Mouse (Mus musculus) heart, adult 9 months (tissue): ENCODE results near the gene Prkag2.

Experiments
- DNase-seq, 2 experiments: peaks; one replicate each; pipeline ENCODE4 v3.0.0; 2022; ENCODE audit warnings: low spot score in 2 of 2

The Prkag2 gene

DNA sequence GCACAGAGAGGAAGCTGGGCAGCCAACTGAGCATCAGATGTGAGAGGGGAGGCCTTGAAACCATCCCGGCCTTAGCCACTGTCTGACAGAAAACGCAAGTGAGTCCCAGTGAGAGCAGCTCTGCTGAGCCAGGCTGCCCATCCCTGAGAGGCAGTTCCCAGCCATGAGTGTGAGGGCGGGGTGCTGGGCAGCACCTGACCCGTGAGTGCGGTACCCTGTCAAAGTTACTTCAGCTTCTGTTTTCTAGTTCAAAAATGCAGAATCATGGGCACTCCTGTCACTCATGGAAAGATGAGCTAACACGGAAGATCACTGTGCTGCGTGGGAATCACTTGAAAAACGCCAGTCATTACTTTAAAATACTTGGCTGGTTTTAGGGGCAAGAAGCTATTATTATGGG, 49.6 kb downstream of the Prkag2 start:
- no peak for DNase-seq

DNA sequence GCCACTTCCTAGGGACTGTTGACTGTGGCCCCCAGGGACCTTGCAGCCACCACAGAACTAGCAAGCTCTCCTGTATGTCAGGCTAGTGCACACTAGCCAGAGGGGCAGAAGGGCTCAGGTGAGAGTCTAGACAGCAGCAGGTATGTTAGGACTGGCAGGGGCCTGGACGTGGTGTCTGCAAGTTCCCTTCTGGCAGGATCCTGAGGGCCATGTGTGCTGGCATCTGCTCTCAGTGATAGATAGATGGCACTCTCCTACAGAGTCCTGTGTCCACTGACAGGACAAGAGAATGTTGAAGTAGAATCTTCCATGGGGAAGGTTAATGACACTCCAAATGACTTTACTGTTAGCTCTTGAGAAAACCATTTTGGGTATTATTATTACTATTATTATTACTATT, 52.8 kb downstream of the Prkag2 start:
- DNase-seq = no peak

DNA sequence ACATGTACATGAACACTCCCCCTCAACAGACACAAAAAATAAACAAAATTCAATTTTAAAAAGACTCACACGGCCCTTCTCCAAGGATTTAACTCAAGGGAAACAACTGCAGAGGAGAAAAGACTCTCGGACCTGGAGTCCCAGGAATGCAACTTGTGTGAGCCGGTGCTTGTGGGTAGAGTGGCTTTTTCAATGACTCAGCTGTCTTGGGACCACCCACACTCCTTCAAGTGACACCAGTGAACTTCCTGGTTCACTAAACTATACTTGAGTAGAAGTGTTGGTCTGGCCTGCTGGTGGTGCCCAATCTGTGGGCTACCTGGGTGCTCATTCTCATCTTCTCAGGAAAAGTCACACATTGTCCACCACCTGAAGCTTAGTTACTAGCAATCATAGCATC, 53.7 kb downstream of the Prkag2 start:
- DNase-seq = no peak

DNA sequence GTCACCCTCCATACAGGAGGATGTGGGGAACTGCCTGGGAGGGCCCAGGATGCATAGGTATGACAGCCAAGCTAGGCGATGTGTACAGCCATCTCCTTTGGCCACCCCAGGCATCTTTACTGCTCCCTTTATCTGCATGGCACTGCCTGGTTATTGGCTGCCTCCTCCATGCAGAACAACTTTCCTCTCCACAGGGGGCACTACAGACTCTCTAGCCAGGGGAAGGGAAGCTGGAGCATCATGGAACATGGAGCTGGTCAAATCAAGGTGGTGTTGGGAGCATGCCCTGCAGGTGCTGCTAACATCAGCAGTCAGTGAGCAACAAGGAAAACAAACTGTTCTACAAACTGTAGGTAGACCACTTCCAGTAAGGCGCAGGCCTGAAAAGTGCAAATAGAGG, 56.4 kb downstream of the Prkag2 start:
- DNase-seq = no peak

DNA sequence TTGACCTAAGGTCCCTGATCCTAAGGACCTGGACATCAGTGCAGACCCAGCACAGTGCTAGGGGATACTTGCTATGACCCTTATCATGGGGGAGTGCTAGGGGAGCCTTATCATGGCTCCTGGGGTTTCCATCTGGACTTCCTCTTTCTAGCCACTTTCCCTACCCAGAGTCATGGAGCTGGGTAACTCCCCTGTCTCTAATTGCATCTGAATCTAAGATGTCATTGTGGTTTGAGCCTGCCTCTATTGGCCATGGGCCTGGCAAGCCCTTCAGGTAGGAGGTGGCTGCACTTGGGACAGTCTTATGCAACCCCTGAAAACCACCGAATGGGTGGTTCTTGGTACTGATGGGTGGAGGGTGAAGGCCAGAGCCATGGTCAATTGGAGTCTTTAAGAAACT, 58.5 kb downstream of the Prkag2 start:
- DNase-seq = no peak

DNA sequence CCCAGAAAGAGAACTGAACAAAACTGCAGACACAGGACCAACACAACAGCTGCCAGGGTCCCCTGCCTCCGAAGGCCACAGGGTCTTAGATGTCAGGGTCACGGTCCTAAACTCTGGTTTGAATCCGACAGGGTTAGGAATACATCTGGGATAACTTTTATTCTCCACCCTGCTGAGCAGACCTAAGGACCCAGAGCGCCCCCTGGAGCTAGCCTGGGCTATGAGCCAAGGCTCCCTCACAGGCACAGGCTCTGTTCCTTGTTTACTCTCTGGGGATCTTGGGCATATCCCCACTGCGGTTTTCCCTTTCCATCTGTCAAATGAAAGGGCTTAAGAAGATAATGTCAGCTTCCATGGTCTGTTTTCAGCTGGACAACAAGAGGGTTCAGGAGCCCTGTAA, 59.1 kb downstream of the Prkag2 start:
- peak in 1 of 2 experiments; percentile 31 for DNase-seq

DNA sequence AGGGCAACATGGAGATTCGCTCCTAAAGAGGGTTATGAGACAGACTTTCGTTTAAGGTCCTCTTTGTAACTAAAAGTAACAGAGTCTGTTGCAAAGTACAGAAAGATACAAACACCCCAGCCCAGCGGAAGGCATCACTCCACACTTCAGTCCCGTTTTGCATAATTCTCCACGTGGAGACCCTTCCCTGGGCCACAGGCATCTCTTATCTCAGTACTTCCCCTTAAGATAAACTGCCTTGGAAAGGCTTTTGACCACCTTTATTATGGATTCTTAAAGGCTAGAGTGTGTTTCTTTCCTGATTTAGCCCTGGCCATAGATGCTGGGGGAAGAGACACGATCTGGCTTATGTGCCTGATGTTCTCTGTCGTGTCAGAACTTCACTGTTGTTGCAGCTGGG, 59.5 kb downstream of the Prkag2 start:
- DNase-seq = no peak

DNA sequence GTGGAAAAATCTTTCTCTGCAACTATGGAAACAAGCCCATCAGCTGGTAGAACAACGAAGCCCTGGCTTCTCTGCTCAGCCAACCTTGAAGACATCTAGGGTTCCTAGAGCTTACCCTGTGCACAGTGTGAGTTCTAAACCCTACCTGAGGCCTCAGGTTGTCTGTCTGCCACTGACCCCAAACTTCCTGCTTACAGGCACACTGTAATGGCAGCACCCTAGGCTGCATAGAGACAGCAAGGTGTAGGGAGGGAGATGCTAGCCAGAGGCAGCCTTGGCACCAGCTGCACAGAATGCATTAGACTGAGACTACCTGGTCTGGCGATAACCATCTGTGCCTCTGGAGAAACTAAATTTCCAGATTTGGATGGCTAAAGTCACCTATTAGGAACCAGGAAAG, 61.6 kb downstream of the Prkag2 start:
- DNase-seq = no peak

DNA sequence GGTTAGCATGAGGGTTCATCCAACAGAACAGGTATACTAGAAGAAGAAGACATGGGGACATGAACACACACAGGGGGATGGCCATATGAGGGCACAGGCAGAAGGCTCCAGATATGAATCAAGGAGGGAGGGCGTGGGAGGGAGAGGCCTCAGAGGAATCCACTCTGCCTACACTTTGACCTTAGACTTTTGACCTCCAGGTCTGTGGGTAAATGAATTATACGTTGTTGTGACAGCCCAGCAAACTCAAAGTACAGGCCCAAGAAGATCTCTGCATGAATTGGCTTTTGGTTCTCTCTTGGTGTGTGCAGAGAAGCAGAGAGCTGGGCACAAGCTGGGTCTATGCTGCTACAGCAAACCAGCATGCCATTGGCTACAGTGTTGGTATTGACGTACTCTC, 65.1 kb downstream of the Prkag2 start:
- no peak for DNase-seq

DNA sequence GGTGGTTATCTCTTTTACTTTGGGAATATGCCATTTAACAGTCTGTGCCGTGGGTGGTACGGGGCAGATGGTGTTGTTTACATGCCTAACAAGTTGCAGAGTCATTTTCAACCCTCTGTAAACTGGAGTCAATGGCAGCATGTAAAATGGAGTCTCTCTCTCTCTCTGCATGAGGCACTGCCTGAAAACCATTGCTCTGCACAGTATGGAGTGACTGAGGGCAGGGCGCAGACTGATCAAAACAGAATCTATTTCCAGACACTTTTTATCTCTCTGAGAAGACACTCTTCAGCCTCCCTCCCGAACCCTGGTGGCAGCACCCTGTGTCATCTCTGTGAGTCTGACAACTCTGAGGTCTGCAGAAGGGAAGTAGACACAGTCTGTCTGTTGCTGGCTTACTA, 69.0 kb downstream of the Prkag2 start:
- DNase-seq = no peak

DNA sequence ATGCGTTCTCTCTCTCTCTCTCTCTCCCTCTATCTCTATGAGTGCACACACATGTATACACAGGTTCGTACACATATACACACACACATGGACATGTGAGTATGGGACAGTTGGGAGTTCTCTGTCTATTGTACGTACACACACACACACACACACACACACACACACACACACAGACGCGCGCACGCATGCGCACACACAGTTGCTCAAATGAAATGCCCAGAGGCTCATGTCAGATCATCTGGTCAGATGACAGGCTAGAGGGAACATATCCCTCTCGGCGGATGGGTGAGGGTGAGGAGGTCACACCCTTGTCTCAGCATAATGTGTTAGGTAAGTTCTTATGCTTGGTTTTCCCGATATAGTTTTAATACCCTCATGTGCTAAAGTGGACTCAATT, 69.4 kb downstream of the Prkag2 start:
- DNase-seq = no peak

DNA sequence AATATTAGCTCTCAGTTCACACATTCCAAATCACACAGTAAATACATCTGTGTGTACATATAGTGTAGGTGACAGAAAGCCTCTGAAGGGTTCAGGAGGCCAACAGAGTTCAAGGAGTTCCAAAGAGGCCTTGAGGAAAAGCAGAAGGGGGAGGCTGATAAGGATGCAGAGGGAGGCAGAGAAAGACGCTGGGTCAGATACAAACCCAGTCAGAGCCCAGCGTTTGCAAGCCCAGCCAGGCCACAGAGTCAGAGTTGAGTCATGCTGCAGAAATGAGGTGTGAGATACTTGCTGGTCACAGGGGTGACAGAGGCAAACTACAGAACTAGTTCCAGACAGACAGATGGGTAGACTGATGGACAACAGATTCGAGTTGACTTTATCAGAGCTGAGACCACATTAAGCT, 70.2 kb downstream of the Prkag2 start:
- peak; percentile 40 to 56 for DNase-seq

DNA sequence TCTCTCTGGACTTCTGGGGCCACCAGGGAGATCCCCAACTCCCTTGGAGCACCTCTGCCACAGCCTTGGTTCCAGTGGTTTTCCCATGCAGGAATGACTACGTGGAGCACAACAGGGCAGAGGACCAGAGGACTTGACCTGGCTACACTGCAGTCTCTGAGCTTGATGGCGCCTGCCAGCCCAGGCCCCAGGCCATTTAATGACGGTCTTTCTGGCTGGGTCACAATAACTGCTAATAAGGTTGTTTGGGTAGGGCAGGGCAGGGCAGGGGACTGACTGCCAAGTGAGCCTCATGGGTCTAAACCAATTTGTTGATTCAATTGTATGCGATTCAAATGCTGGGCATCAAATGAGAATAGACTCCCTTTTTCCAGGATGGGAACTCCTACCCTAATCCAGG, 72.8 kb downstream of the Prkag2 start:
- no peak for DNase-seq

DNA sequence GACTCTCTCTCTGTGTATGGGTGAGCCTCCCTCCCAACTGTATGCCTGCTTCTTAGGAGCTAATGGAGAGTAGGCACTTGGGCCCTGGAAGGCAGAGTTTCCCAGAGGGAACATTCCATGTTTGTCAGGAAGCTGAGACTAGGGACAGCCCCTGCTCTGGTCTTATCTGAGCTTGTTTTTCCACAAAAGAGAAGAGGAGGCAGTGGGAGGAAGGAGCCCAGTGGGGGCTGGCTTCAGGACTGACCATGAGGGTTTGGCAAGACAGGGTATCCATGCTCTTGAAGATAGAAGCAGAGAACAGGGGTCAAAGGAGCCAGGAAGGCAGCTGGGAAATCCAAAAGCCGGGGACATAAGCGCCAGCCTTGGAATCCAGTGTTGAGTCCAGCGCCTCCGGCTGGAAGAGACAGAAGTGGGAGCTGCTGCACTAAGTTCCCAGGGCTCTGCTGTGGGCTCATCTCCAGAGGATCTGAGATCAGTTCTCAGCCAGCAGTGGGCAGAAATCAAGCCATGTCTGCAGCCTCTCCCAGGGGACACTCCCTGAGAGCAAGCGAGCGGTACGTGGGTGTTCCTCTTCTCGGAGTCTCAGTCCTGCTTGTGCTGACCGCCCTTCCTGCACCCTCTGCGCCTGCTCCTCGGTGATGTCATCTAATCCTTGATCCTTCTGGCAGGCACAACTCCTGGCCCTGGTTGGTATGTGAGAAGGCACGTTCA, 75.0 kb downstream of the Prkag2 start:
- DNase-seq = peak; percentile 72 to 76

DNA sequence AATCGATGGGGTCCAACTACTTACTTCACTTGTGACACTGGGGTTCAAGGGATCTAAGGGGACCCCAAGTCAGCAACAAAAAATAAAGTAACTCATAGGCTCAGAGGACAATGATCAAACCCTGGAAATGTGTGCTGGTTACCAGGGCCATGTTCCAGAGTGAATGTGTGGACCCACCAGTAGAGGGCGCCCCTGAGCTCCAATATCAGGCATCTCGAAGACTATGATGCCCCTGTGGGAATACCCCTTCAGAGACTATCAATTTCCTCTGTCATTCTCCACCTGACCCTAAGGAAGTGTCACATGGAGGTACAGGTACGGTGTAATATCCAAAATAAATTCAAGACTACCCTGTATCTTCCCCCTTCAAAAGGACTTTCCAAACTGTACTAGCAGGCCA, 77.5 kb downstream of the Prkag2 start:
- peak in 1 of 2 experiments; percentile 30 for DNase-seq

DNA sequence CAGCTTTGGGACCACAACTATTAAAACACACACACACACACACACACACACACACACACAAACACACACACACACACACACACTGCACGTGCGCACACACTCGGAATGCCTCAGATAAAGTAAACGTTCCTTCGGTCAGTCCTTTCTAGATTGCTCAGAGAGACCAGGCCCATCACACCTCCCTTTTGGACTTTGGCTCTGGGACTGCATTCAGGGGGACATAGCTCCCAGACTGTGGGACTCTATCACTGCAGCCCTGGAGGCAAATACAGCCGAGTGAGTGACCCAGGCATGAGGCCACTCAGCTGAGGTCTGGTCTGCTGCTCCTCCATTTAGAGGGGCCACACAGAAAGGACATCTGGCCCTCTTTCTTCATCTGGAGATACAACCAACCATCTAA, 81.2 kb downstream of the Prkag2 start:
- no peak for DNase-seq

DNA sequence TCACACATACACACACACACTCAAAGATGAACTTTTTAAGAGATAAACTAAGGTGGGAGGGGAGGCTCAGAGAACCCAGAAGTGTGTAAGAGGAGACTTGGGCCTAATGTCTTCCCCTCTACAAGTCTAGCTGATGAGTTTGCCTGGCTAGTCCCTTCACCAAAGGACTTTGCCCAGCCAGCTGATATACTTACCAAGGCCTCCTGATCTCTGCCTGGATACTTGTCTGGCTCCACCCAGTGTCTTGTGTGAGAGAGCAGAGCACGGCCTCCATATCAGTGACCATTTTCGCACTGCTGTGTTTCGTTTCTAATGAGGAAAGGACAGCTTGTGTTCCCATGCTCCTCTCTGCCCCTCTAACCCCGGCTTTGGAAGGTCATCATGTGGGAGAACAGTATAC, 88.3 kb downstream of the Prkag2 start:
- no peak for DNase-seq

DNA sequence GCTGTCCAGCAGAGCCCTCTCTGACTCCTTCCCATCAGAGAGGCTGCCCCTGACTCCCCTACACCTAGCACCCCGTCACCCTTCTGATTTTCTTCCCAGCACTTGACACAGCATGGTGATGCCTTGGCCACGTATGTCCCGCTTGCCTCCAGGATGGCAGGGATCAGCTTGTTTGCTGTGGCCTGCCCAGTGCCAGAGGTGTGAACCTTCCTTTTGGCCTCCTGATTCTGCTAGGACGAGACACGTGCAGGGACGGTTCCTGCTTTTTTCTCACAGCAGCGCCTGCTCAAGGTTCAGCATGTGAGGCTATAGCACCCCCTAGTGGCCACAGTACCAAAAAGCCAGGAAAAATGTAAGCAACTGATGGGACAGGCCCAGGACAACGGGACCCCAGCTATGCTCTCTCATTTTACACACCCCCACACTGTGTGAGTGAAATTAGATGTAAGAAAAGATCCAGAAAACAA, 89.4 kb downstream of the Prkag2 start:
- peak; percentile 64 to 80 for DNase-seq

DNA sequence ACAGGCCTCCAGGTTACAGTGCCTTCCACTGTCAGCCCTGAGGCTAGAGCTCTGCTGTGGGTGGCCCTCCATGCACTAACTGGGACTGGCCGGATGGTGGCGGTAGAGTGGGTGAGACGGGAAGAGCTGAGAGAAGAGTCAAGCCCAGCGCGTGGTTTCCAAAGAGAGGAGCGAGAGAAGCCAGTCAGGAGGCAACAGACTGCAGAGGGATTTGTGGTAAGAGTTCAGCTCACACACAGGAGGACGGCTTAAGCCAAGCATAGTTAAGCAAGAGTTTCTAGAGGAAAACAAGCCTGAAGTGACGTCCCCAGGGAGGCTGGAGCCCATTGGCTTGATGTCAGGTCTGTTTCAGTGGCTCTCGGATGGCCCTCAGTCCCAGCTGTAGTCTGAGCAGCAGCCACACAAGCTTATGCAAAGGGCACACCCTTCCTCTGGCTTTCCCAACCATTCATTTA, 90.0 kb downstream of the Prkag2 start:
- peak; percentile 84 for DNase-seq

DNA sequence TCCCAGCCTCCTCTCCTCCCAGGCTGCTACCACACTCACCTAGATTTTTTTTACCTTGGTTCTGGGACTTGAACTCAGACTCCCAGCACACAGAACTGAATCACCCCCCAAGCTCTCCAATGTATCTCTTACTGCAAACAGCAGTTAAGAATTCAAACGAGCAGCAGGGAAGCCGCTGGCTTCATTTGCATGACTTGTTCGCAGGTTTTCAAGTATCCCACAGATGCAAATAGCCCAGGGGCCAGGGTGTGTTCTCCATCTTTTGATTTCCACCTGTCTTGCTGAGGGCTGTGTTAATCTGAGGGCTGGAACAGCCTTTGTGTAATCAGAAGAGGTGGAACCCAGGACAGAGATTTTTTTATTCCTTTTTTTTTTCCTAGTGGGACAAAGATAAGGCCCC, 90.7 kb downstream of the Prkag2 start:
- no peak for DNase-seq

DNA sequence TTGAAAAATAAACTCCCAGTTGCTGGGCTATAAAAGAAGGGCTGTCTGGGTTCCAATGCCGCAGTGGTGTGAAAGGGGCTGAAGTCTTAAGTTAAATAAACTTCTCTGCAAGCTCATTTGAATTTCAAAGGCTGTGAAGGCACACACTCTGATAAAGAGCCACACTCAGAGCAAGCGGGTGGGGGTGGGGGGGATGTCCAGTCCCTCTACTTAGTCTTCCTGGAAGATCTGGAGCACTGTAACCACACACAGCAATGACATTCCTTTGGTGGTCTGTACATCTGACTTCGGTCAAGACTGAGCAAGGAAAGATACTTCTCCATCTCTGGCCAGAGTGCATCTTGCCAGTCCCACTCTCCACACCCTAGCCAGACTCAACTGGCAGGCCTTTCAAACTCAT, 91.5 kb downstream of the Prkag2 start:
- DNase-seq = no peak

DNA sequence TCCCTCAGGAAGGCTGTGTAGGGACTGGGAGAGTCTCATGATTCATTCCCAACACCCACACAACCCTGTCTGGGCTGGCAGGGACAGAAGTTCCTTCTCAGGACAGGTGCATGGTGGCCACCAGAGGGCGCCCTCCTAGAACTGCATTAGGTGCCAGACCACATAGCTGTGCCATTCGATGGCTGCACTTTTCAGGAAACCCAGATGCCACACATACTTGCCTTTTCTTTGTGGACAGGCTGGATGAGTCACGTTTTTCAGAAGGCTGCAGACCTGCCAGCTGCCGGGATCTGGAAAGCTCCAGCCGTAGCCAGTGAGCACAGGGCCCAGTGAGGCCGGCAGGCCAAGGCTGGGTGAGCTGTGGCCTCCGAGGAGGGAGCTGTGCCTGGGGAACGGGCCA, 93.6 kb downstream of the Prkag2 start:
- peak; percentile 60 to 74 for DNase-seq

DNA sequence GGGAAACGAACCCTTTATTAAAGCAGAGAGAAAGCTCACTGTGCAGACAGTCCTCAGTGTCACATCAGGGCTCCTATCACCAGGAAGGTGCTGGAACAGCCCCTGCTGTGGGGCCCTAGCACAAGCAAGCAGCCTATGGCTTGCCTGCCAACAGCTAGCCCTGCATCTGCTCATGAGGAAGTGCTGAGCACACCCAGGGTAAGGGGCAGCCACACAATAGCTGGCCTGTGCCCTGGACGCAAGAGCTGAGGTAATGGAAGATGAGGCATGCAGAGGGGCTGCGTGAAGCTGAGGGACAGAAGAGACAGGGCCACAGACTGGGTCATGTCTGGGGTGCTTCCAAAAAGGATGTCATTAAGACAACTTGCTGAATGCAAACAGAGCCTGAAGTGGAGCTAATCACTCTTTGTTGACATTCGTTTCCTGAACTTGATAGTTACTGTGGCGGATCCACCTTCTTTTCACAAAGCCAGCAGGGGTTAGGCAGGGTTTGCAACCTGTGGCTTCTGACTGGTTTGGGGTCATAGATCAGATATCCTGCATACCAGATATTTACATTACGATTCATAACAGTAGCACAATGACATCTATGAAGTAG, 94.8 kb downstream of the Prkag2 start:
- DNase-seq = no peak

DNA sequence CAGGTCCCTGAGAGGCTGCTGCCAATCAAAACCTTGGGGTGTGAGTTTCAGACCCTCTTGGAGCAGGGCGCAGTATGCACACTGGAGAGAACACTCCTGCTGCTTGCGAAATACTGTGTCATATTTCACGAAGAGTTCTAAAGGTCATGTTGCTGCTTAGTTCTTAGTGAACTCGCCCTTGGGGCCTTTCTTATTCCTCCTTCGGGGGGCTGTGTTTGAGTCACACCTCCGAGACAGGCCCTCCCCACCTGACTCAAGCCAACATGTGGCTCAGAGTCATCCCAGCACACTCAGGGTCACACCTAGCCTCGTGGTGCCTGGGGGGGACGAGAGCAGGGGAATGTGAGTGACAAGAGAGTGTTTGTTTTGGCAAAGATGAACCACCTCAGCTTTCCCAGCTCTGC, 99.0 kb downstream of the Prkag2 start:
- DNase-seq = peak in 1 of 2 experiments; percentile 26
